28 mouse cellular contexts compared by ENCODE assay signal in genomic region chr16:51109864-51110263, GRCm38 (mm10).
"Had no signal": no experiment of that assay in that cellular context is flagged by ENCODE, and none has a peak within 500 bp of the region (broad histone marks: within the 10 kb centered on the region; RNA-seq: fewer than 3 reads in every experiment).

No protein-coding gene starts in this region.

- H3K27ac ChIP-seq: embryonic facial prominence, embryonic 10.5 days; embryonic facial prominence, embryonic 12.5 days; embryonic facial prominence, embryonic 13.5 days; embryonic facial prominence, embryonic 15.5 days; forebrain, embryonic 10.5 days; forebrain, embryonic 12.5 days; forebrain, embryonic 13.5 days; forebrain, embryonic 15.5 days; gastrocnemius, adult 2 months; heart, adult 2 months had no signal

- H3K4me3 ChIP-seq: embryonic facial prominence, embryonic 10.5 days; embryonic facial prominence, embryonic 12.5 days; embryonic facial prominence, embryonic 13.5 days; embryonic facial prominence, embryonic 15.5 days; erythroblast, embryonic 14.5 days; forebrain, embryonic 10.5 days; forebrain, embryonic 12.5 days; forebrain, embryonic 13.5 days; forebrain, embryonic 15.5 days; gastrocnemius, adult 2 months; heart, adult 2 months had no signal

- H3K4me1 ChIP-seq: embryonic facial prominence, embryonic 10.5 days; embryonic facial prominence, embryonic 12.5 days; embryonic facial prominence, embryonic 13.5 days; embryonic facial prominence, embryonic 15.5 days; forebrain, embryonic 10.5 days; forebrain, embryonic 12.5 days; forebrain, embryonic 13.5 days; forebrain, embryonic 15.5 days had no signal

- H3K9me3 ChIP-seq: embryonic facial prominence, embryonic 10.5 days; embryonic facial prominence, embryonic 12.5 days; embryonic facial prominence, embryonic 13.5 days; embryonic facial prominence, embryonic 15.5 days; forebrain, embryonic 10.5 days; forebrain, embryonic 12.5 days; forebrain, embryonic 13.5 days; forebrain, embryonic 15.5 days had no signal

- H3K36me3 ChIP-seq: embryonic facial prominence, embryonic 10.5 days; embryonic facial prominence, embryonic 12.5 days; embryonic facial prominence, embryonic 13.5 days; embryonic facial prominence, embryonic 15.5 days; forebrain, embryonic 10.5 days; forebrain, embryonic 12.5 days; forebrain, embryonic 15.5 days had no signal

- ATAC-seq: forebrain, embryonic 13.5 days; forebrain, embryonic 14.5 days; forebrain, embryonic 15.5 days; forebrain, embryonic 16.5 days; forebrain, postnatal 0 days had no signal

- H3K4me2 ChIP-seq: embryonic facial prominence, embryonic 12.5 days; embryonic facial prominence, embryonic 13.5 days; embryonic facial prominence, embryonic 15.5 days; forebrain, embryonic 12.5 days; forebrain, embryonic 13.5 days; forebrain, embryonic 15.5 days had no signal

- DNase-seq: cerebellum, adult 2 months; cerebellum, adult 8-10 months; cerebellum, adult 9-10 months; cerebellum, adult 9-11 months; cerebellum, postnatal 10 days; cerebellum, postnatal 14 days; cerebellum, postnatal 25 days; cerebellum, postnatal 36 days; embryo, embryonic 11 days; forebrain, postnatal 0 days; gastrocnemius, adult 2 months; gastrocnemius, postnatal 10 days; gastrocnemius, postnatal 14 days; gastrocnemius, postnatal 25 days; gastrocnemius, postnatal 36 days; heart, adult 18-20 months; heart, adult 2 months had no signal

- H3K9ac ChIP-seq: embryonic facial prominence, embryonic 12.5 days; embryonic facial prominence, embryonic 13.5 days; embryonic facial prominence, embryonic 15.5 days; forebrain, embryonic 12.5 days; forebrain, embryonic 13.5 days; forebrain, embryonic 15.5 days; forebrain, postnatal 0 days had no signal

- H3K27me3 ChIP-seq: embryonic facial prominence, embryonic 12.5 days; embryonic facial prominence, embryonic 13.5 days; embryonic facial prominence, embryonic 15.5 days; forebrain, embryonic 12.5 days; forebrain, embryonic 13.5 days; forebrain, embryonic 15.5 days had no signal
